Mouse (Mus musculus) lung, adult 2 months (tissue): ENCODE results near the gene Hist1h2ad. TPM values are rescaled to one million over a fixed set of nuclear protein-coding genes. Genes with fewer than 3 reads are reported as not detected.

Experiments
- DNase-seq: peaks from one replicate; pipeline ENCODE4 v3.0.0; 2022
- H3K4me1 ChIP-seq: fragments of 200-500 bp; 2 replicates; pipeline ENCODE4 v1.6.1; 2011; ENCODE audit warnings: low read length; ENCODE audit not compliant: control insufficient read depth, insufficient read depth
- H3K4me3 ChIP-seq: fragments of 200-500 bp; replicated peaks from 2 replicates; pipeline ENCODE3; 2011; ENCODE audit warnings: low read depth, mild to moderate bottlenecking, control low read depth, low read length; ENCODE audit errors: extremely low read depth
- CTCF ChIP-seq: fragments of 200-500 bp; IDR thresholded peaks from 2 replicates; pipeline ENCODE4 v1.5.1; 2011; ENCODE audit warnings: mild to moderate bottlenecking, low read length, control low read depth; ENCODE audit not compliant: insufficient read depth
- POLR2A ChIP-seq: fragments of 200-500 bp; IDR thresholded peaks from 2 replicates; pipeline ENCODE4 v1.6.1; 2011; ENCODE audit warnings: low read depth, mild to moderate bottlenecking, control low read depth, low read length, borderline replicate concordance; ENCODE audit errors: extremely low read depth
- WGBS: fragments of 180-500 bp; shearing (Covaris S2); methylation state at CpG from one replicate; pipeline ENCODE4 v1.1.7; 2018; 5-methylcytosine and 5-hydroxymethylcytosine counted together
- polyA plus RNA-seq: library from polyadenylated mRNA; depleted of rRNA; stranded (reverse); fragments of >200 nt; gene quantifications from 2 replicates; pipeline ENCODE4 v1.2.3, GENCODE M21; 2012

Hist1h2ad gene
- polyA plus RNA-seq, 1 experiment, result 1.2 TPM

DNA sequence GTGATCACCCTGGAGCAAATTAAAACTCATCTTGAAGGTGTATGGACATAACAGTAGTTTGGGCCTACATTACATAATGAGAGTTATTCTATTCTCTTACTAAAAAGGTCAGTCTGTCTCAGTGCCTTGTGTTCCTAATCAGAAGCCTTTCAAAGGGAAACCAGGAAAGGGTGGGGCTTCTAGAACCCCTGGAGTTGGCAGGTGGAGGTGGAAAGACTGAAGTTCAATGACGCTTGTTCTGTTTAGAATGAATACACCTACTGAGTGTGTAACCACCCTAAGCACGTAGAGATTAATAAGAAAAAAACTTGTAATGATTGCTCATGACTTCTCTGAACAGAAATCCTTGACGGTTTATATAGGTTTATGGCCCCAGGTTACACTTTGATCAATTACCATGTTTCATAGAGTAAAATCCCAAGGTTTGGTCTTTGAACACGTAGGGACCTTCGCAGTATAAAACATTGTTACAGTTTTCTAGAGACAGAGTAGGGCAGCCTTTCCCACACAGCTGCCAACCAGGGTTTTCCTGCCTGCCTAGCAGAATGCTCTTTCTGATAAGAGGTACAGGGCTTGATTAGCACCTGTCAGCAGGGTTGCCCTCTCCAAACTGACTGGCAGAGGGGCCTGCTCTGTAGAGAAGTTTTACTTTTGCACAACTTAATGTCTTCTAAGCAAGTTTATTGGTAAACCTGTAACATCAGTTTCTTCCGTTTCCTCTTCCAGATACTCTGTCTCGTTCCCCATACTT lies 21.6 kb downstream of the Hist1h2ad start:
- Histone ChIP-seq H3K4me1 (peaks cover 5% of the 10 kb centered on the region), H3K4me3 (no peak overlapping the region)
- 78% methylated on average over 7 of the region's 7 CpGs for WGBS
- DNase-seq, result no peak
- TF ChIP-seq POLR2A, result no peak
- TF ChIP-seq CTCF, result no peak

DNA sequence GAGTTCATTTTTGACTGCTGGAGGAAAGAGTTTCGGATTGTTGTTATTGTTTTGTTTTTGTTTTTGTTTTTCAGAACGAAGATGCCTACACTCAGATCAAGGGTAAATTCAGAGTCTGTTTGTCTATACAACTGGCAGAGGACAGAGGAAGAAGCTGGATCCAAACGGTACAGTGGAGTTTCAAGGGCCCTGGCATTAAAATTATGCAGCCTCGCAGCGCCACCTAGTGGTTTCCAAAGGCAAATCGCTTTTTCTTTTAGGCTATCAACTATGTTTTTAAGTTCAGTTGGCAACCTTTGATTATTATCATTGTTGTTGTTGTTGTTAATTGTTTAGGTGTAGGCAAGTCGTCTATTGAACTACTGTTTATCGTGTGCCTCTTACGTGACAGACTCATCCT lies 23.8 kb downstream of the Hist1h2ad start:
- TF ChIP-seq CTCF, result peak; percentile 66
- no peak for TF ChIP-seq POLR2A

GRCm38 (mm10) chr13:23603182-23603699 lies 29.1 kb downstream of the Hist1h2ad start:
- peak; percentile 21; the same call in 1 of the 2 replicates for TF ChIP-seq POLR2A
- TF ChIP-seq CTCF, result no peak
- H3K4me1 ChIP-seq, result no peaks in the 10 kb centered on the region
- WGBS, result 45% methylated on average over 7 of the region's 7 CpGs
- DNase-seq, result no peak
- H3K4me3 ChIP-seq, result no peak overlapping the region

More for the DNA sequence above, 23.8 kb downstream of the Hist1h2ad start:
- no peak overlapping the region for H3K4me3 ChIP-seq
- 5% methylated on average over 9 of the region's 9 CpGs for WGBS
- DNase-seq, result peak; percentile 76
- peaks cover 4% of the 10 kb centered on the region for H3K4me1 ChIP-seq

- WGBS, result 89% methylated on average over 3 of the region's 3 CpGs
- Histone ChIP-seq H3K4me3 (no peak overlapping the region), H3K4me1 (no peaks in the 10 kb centered on the region; the same call in 1 of the 2 replicates)
- DNase-seq, result no peak
- TF ChIP-seq CTCF, result no peak
Observed at GRCm38 (mm10) chr13:23604452-23604851, 30.3 kb downstream of the Hist1h2ad start.

DNA sequence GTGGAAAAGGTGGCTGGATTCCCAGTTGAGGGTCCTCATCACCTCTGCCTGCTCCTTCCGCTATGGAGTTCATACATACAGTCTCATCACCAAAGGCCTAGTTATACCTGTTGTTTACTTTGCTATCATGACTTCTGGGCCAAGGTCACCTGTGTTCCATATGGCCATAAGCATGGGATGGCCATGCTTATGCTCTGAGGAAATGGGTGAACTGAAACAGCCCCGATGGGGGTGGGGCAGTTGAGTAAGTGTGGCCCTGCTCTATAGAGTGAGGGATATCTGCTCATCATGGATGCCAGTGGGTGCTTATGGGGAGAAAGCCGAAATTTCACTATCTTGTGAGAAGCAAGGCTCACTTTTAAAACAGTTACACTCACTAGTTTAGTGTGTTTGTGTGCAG lies 30.9 kb downstream of the Hist1h2ad start:
- no peaks in the 10 kb centered on the region; the same call in 1 of the 2 replicates for H3K4me1 ChIP-seq
- DNase-seq, result no peak
- H3K4me3 ChIP-seq, result no peak overlapping the region
- no peak for TF ChIP-seq POLR2A
- TF ChIP-seq CTCF, result no peak
- 92% methylated on average over 3 of the region's 3 CpGs for WGBS

DNA sequence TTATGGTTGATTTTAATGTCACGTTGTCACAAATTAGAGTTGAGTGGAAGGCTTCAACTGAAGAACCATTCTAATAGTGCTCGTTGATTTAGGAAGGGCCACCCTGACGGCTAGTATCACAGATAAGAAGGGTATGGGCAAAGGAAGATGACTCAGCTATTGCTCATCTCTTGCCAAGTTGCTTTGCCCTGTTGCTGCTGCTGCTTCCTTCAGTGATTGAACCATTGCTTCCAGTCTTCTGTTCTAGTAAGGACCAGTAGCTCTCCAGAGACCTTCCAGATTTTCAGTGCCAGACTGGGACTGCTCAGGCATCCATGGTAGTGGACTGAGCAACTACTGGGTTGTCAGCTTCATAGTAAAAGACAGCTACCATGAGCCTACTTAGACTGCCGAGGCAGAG lies 35.0 kb downstream of the Hist1h2ad start:
- no peak for DNase-seq
- WGBS, result 66% methylated on average over 4 of the region's 4 CpGs
- Histone ChIP-seq H3K4me3 (no peak overlapping the region), H3K4me1 (no peaks in the 10 kb centered on the region; the same call in 1 of the 2 replicates)
- no peak for TF ChIP-seq POLR2A
- TF ChIP-seq CTCF, result no peak

DNA sequence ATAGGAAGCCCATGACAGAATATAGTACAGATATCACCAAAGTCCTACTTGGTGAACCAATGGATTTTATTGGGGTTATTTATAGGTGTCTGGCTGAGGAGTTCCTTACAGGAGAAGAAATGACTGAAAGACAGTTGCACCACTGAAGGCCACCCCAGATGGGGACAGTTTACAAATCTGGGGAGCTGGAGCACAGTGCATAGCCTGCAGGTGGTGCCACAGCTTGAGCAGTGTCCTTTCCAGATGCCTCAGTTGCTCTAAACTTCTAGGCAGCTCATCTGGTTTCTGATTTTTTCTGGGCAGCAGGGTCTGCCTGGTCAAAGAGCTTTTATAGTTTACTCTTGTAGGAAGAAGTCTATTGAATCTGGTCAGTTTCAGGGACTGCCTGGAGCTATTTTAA lies 35.7 kb downstream of the Hist1h2ad start:
- DNase-seq, result no peak
- TF ChIP-seq POLR2A (no peak), CTCF (no peak)
- no peaks in the 10 kb centered on the region; the same call in 1 of the 2 replicates for H3K4me1 ChIP-seq
- H3K4me3 ChIP-seq, result no peak overlapping the region

DNA sequence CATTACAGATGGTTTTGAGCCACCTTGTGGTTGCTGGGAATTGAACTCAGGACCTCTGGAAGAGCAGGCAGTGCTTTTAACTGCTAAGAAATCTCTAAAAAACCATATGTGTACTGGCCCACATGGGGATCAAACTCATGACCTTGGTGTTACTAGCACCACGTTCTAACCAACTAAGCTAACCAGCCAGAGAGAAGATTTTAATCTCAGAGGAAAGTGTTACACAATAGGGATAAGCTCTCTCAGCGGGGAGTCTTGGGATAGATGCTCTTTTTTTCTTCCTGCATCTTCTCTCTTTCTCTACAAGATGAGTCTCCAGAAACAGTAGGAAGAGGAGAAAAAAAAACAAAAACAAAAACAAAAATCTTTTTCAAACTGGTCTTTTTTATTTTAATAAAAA lies 36.2 kb downstream of the Hist1h2ad start:
- DNase-seq, result no peak
- TF ChIP-seq CTCF (no peak), POLR2A (no peak)
- 71% methylated on average over 2 of the region's 2 CpGs for WGBS
- H3K4me1 ChIP-seq, result no peaks in the 10 kb centered on the region; the same call in 1 of the 2 replicates
- H3K4me3 ChIP-seq, result no peak overlapping the region

DNA sequence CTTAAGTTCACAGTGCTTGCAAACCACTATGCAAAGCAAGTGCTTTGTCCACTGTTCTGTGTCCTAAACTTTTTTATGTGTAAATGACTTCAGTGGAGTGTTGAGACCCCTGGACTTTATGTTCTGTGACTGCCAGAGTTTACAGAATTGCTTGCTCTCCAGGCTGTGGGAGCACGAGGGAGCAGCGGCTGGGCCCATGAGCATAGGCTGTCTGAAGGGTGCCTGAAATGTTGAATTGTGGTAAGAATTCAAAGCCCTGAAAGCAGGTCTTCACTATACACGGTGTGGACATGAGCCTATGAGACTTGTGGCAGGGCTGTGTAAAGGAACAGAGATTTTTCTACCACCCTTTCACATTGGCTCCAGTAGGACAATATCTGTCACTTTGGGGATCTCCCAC lies 37.5 kb downstream of the Hist1h2ad start:
- WGBS, result 91% methylated on average over 3 of the region's 3 CpGs
- no peak for TF ChIP-seq POLR2A
- TF ChIP-seq CTCF, result no peak
- Histone ChIP-seq H3K4me3 (no peak overlapping the region), H3K4me1 (no peaks in the 10 kb centered on the region; the same call in 1 of the 2 replicates)
- no peak for DNase-seq
